11 mouse cellular contexts compared by ENCODE assay signal in genomic region chr4:141113831-141114230, GRCm38 (mm10). TPM values are rescaled to one million over a fixed set of nuclear protein-coding genes. Genes with fewer than 3 reads are reported as not detected.
DNase-seq lines count a peak whose midpoint lies in the region; ATAC-seq and TF ChIP-seq lines count a peak whose summit lies in the region.
"Had no signal": no experiment of that assay in that cellular context is flagged by ENCODE, and none has a peak within 500 bp of the region (broad histone marks: within the 10 kb centered on the region; RNA-seq: fewer than 3 reads in every experiment).

No protein-coding gene starts in this region.

- H3K4me1 ChIP-seq in lung, adult 2 months (ENCODE audit: control insufficient read depth, insufficient read depth, low read length) = peaks cover 4% of the 10 kb centered on the region
- peaks cover 9% of the 10 kb centered on the region for H3K4me1 ChIP-seq in lung, embryonic 16.5 days (replicated peaks; ENCODE audit: control insufficient read depth, insufficient read depth, low read length)
- H3K4me1 ChIP-seq in stomach, embryonic 15.5 days = peaks cover 7% of the 10 kb centered on the region

- no peak for TF ChIP-seq POLR2A in lung, adult 2 months (IDR thresholded peaks at IDR 0.05; ENCODE audit: borderline replicate concordance, extremely low read depth, low read depth, low read length)

- no peak overlapping the region for H3K4me3 ChIP-seq in gastrocnemius, adult 2 months
- H3K4me3 ChIP-seq in lung, adult 2 months (replicated peaks; ENCODE audit: extremely low read depth, low read depth, low read length) = no peak overlapping the region
- H3K4me3 ChIP-seq in lung, embryonic 16.5 days (ENCODE audit: low read length) = no peak overlapping the region
- H3K4me3 ChIP-seq in stomach, embryonic 15.5 days (replicated peaks) = no peak overlapping the region

- ATAC-seq in lung, embryonic 16.5 days (ENCODE audit: low read depth) = peak; percentile 82
- ATAC-seq in stomach, embryonic 15.5 days (ENCODE audit: insufficient read depth, low FRiP score, low read depth) = 0 out of 2 replicates have a peak, but pooled peaks have one; percentile 12

- no peaks in the 10 kb centered on the region for H3K9me3 ChIP-seq in lung, embryonic 16.5 days (ENCODE audit: control insufficient read depth, low read length)
- no peaks in the 10 kb centered on the region for H3K9me3 ChIP-seq in stomach, embryonic 15.5 days

- no peak overlapping the region for H3K4me2 ChIP-seq in lung, embryonic 16.5 days (ENCODE audit: low read depth, low read length)
- no peak overlapping the region for H3K4me2 ChIP-seq in stomach, embryonic 15.5 days

- 66% methylated on average over 7 of the region's 7 CpGs for WGBS in lung, adult 2 months
- 44% methylated on average over 7 of the region's 7 CpGs for WGBS in lung, embryonic 16.5 days
- WGBS in stomach, embryonic 15.5 days = 71% methylated on average over 7 of the region's 7 CpGs

- peak overlapping the region; percentile 32; the same call in 1 of the 2 replicates for H3K27ac ChIP-seq in gastrocnemius, adult 2 months
- H3K27ac ChIP-seq in lung, embryonic 16.5 days (ENCODE audit: low read length) = peak overlapping the region; percentile 95
- H3K27ac ChIP-seq in stomach, embryonic 15.5 days = no peak overlapping the region
- H3K27ac ChIP-seq: liver, embryonic 14.5 days had no signal

- DNase-seq in gastrocnemius, adult 2 months = no peak
- no peak for DNase-seq in gastrocnemius, adult 8-10 months (ENCODE audit: low spot score in 2 of 2)
- peak; percentile 58 to 70 for DNase-seq in lung, adult 18-20 months
- DNase-seq in lung, adult 2 months = no peak
- no peak for DNase-seq in layer of hippocampus, adult 9-10 months (ENCODE audit: low spot score)
- no peak for DNase-seq in yolk sac, embryonic 10.5 days (ENCODE audit: low spot score)
- DNase-seq: B cell, adult 2 months had no signal

- TF ChIP-seq CTCF in gastrocnemius, adult 2 months (IDR thresholded peaks at IDR 0.05) = no peak
- TF ChIP-seq CTCF in lung, adult 2 months (IDR thresholded peaks at IDR 0.05; ENCODE audit: insufficient read depth, low read length) = no peak

- peak overlapping the region; percentile 39 for H3K9ac ChIP-seq in lung, embryonic 16.5 days (ENCODE audit: low read length)
- no peak overlapping the region for H3K9ac ChIP-seq in stomach, embryonic 15.5 days
- H3K9ac ChIP-seq: liver, embryonic 14.5 days had no signal

- peaks cover 42% of the 10 kb centered on the region for H3K36me3 ChIP-seq in lung, embryonic 16.5 days (ENCODE audit: control insufficient read depth, insufficient read depth, low read length)
- peaks cover 64% of the 10 kb centered on the region for H3K36me3 ChIP-seq in stomach, embryonic 15.5 days

- intact Hi-C loops in gastrocnemius, adult 2 months (cut with DNase I) = no loop called here

- H3K27me3 ChIP-seq in lung, embryonic 16.5 days (ENCODE audit: control insufficient read depth, insufficient read depth, low read depth, low read length) = no peaks in the 10 kb centered on the region
- no peaks in the 10 kb centered on the region for H3K27me3 ChIP-seq in stomach, embryonic 15.5 days (replicated peaks)

RNA-seq across cellular contexts. Expression of gene Spata21, which starts 25.7 kb away (rescaled TPM):
- total RNA-seq in gastrocnemius, adult 2 months (2021) = not detected
- total RNA-seq in gastrocnemius, adult 8-10 months (2022) = not detected
- polyA plus RNA-seq in lung, adult 2 months (2012; rRNA removed) = not detected in 2 replicates
- polyA plus RNA-seq in lung, embryonic 16.5 days (2015; fragmentation: Nextera tagmentation; extraction: Ambion mirVana) = 0.14 and 0.51 TPM in 2 replicates
- 0.05 and 0.15 TPM in 2 replicates for polyA plus RNA-seq in stomach, embryonic 15.5 days (2015; fragmentation: Nextera tagmentation; extraction: Ambion mirVana)
- total RNA-seq: heart, adult 8-10 months had no signal
- polyA plus RNA-seq: liver, embryonic 14.5 days had no signal

RNA-seq across cellular contexts. Expression of gene Szrd1, which starts 25.7 kb away (rescaled TPM):
- total RNA-seq in gastrocnemius, adult 2 months (2021) = 100 to 1,000 TPM; 146 to 163 TPM
- total RNA-seq in gastrocnemius, adult 8-10 months (2022) = 100 to 1,000 TPM; 137 to 140 (median 139) TPM
- 50.5 and 56.4 TPM in 2 replicates for polyA plus RNA-seq in lung, adult 2 months (2012; rRNA removed)
- polyA plus RNA-seq in lung, embryonic 16.5 days (2015; fragmentation: Nextera tagmentation; extraction: Ambion mirVana) = 42.4 and 44.6 TPM in 2 replicates
- polyA plus RNA-seq in stomach, embryonic 15.5 days (2015; fragmentation: Nextera tagmentation; extraction: Ambion mirVana) = 34.5 and 44.3 TPM in 2 replicates

RNA-seq across cellular contexts. Expression of gene Fbxo42, which starts 33.9 kb away (rescaled TPM):
- 10 to 100 TPM; 10.8 to 10.9 TPM for total RNA-seq in gastrocnemius, adult 2 months (2021)
- 10 to 100 TPM in 3 of 4 experiments, 1 to 10 TPM in 1; 9.3 to 11.2 (median 10.7) TPM for total RNA-seq in gastrocnemius, adult 8-10 months (2022)
- 13.8 and 14.2 TPM in 2 replicates for polyA plus RNA-seq in lung, adult 2 months (2012; rRNA removed)
- polyA plus RNA-seq in lung, embryonic 16.5 days (2015; fragmentation: Nextera tagmentation; extraction: Ambion mirVana) = 19.3 and 21.1 TPM in 2 replicates
- polyA plus RNA-seq in stomach, embryonic 15.5 days (2015; fragmentation: Nextera tagmentation; extraction: Ambion mirVana) = 21.3 and 21.4 TPM in 2 replicates

RNA-seq across cellular contexts. Expression of gene Necap2, which starts 35.7 kb away (rescaled TPM):
- 10 to 100 TPM; 13.1 to 16.5 TPM for total RNA-seq in gastrocnemius, adult 2 months (2021)
- 10 to 100 TPM; 12.0 to 19.2 (median 13.8) TPM for total RNA-seq in gastrocnemius, adult 8-10 months (2022)
- 76.7 and 85.5 TPM in 2 replicates for polyA plus RNA-seq in lung, adult 2 months (2012; rRNA removed)
- 108 and 116 TPM in 2 replicates for polyA plus RNA-seq in lung, embryonic 16.5 days (2015; fragmentation: Nextera tagmentation; extraction: Ambion mirVana)
- polyA plus RNA-seq in stomach, embryonic 15.5 days (2015; fragmentation: Nextera tagmentation; extraction: Ambion mirVana) = 81.4 and 82.0 TPM in 2 replicates

RNA-seq across cellular contexts. Expression of gene Crocc, which starts 53.5 kb away (rescaled TPM):
- 1 to 10 TPM; 1.7 to 2.0 TPM for total RNA-seq in gastrocnemius, adult 2 months (2021)
- 1 to 10 TPM; 1.2 to 2.2 (median 1.9) TPM for total RNA-seq in gastrocnemius, adult 8-10 months (2022)
- 10.1 and 14.0 TPM in 2 replicates for polyA plus RNA-seq in lung, adult 2 months (2012; rRNA removed)
- polyA plus RNA-seq in lung, embryonic 16.5 days (2015; fragmentation: Nextera tagmentation; extraction: Ambion mirVana) = 5.3 and 5.5 TPM in 2 replicates
- 4.2 and 5.9 TPM in 2 replicates for polyA plus RNA-seq in stomach, embryonic 15.5 days (2015; fragmentation: Nextera tagmentation; extraction: Ambion mirVana)

Comparison
In these comparisons a context has a peak if more than half of its experiments do, and no peak if none do; other contexts are left out.
1. DNase-seq: peak in lung, adult 18-20 months (2 of 2); none in gastrocnemius, adult 2 months (single experiment), gastrocnemius, adult 8-10 months (0 of 2), lung, adult 2 months (single experiment), layer of hippocampus, adult 9-10 months (single experiment) and yolk sac, embryonic 10.5 days (single experiment).